Mouse (Mus musculus): Measurements from ENCODE around the gene Gid8.
A peak's percentile ranks its signal among the peaks of the same experiment; 100 is the strongest.

DNA sequence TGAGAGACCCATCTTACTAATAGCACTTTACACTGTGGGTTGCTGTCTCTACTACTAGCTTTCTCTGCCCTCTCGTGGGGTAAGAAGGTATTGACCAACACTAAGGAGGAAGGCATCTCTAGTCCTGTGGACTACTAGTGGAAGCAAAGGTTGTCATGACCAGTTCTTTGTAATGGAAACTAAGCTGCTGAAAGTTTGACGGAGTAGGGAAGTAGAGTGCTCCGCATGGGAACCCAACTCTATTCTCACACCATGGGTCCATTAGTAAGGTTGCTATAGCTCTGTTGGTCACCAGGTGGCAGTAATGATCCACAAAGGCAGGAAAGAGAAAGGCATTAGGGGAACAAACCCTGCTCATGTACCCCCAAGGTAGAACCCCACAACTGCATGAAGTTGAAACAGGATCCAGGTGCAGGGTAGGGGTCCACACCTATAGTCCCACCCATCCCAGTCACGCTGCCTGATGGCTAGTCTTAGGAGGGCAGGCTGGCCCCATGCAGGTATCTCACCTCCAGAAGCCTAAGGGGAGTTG is 31.2 kb upstream of the Gid8 start:
- TF ChIP-seq CTCF (IDR thresholded peaks at IDR 0.05; ENCODE audit: low read depth): peak; percentile 93
- no peak for TF ChIP-seq EP300 (IDR thresholded peaks at IDR 0.05; ENCODE audit: low read depth)
